Mouse (Mus musculus): ENCODE measurements around the gene Pheta1. TPM values are rescaled to one million over a fixed set of nuclear protein-coding genes. Genes with fewer than 3 reads are reported as not detected.
A peak's percentile ranks its signal among the peaks of the same experiment; 100 is the strongest.

Pheta1 gene
- total and polyA plus RNA-seq, 3 experiments = 8.1 to 8.8 TPM; not detected in 1

GRCm38 (mm10) chr5:121815067-121815466, 33.7 kb upstream of the Pheta1 start:
- Histone ChIP-seq H3K4me1 (ENCODE audit: control insufficient read depth in 1 of 2, insufficient read depth in 2 of 2, low read length in 2 of 2) (no peaks in the 10 kb centered on the region), H3K27me3 (ENCODE audit: control insufficient read depth in 1 of 2, insufficient read depth in 2 of 2, low read length in 2 of 2) (no peaks in the 10 kb centered on the region), H3K4me3 (ENCODE audit: control insufficient read depth in 1 of 2, insufficient read depth in 1 of 2, low read depth in 2 of 2, low read length in 2 of 2) (no peak overlapping the region), H3K9me3 (replicated peaks; ENCODE audit: insufficient read depth, low read length) (no peaks in the 10 kb centered on the region), H3K9ac (ENCODE audit: control insufficient read depth, low read depth, low read length, poor library complexity, severe bottlenecking) (no peak overlapping the region), H3K36me3 (ENCODE audit: control insufficient read depth in 1 of 2, insufficient read depth in 2 of 2, low read length in 2 of 2) (peaks cover 0 to 7% of the 10 kb centered on the region in 2 experiments; a peak in 1 of 4 replicates), H3K27ac (ENCODE audit: control insufficient read depth, low read depth, low read length) (no peak overlapping the region), H3K79me2 (ENCODE audit: control insufficient read depth, insufficient read depth, low read length, poor library complexity) (no peaks in the 10 kb centered on the region)
- DNase-seq (ENCODE audit: low read depth, low spot score) = peak; percentile 67
- TF ChIP-seq MAFK (IDR thresholded peaks at IDR 0.05; ENCODE audit: borderline replicate concordance, low read depth, low read length) = no peak
- TF ChIP-seq TBP (IDR thresholded peaks at IDR 0.05; ENCODE audit: low read depth, low read length) = no peak
- peak; percentile 27 to 71 (median 57) for TF ChIP-seq CTCF (IDR thresholded peaks at IDR 0.05 in 2 of 3, conservative IDR thresholded peaks at IDR 0.05 in 1 of 3; ENCODE audit: control insufficient read depth in 1 of 3, insufficient read depth in 1 of 3, low read depth in 2 of 3, low read length in 3 of 3, poor library complexity in 1 of 3, severe bottlenecking in 1 of 3)
- TF ChIP-seq SMC3 (IDR thresholded peaks at IDR 0.05; ENCODE audit: low read depth, low read length) = peak; percentile 52
- no peak for TF ChIP-seq MYC (IDR thresholded peaks at IDR 0.05; ENCODE audit: low read depth, low read length)
- TF ChIP-seq POLR2AphosphoS2 (IDR thresholded peaks at IDR 0.05; ENCODE audit: low read length) = no peak; the same call in 1 of the 2 replicates
- TF ChIP-seq ZC3H11A (IDR thresholded peaks at IDR 0.05; ENCODE audit: low read depth, low read length) = peak; percentile 17; the same call in 1 of the 2 replicates
- peak; percentile 48 for TF ChIP-seq RAD21 (IDR thresholded peaks at IDR 0.05; ENCODE audit: low read depth, low read length)
- no peak for TF ChIP-seq BHLHE40 (IDR thresholded peaks at IDR 0.05; ENCODE audit: borderline replicate concordance, low read depth, low read length)

GRCm38 (mm10) chr5:121815867-121816380, 32.9 kb upstream of the Pheta1 start:
- Histone ChIP-seq H3K27me3 (ENCODE audit: control insufficient read depth in 1 of 2, insufficient read depth in 2 of 2, low read length in 2 of 2) (no peaks in the 10 kb centered on the region), H3K79me2 (ENCODE audit: control insufficient read depth, insufficient read depth, low read length, poor library complexity) (no peaks in the 10 kb centered on the region), H3K9me3 (replicated peaks; ENCODE audit: insufficient read depth, low read length) (no peaks in the 10 kb centered on the region), H3K9ac (ENCODE audit: control insufficient read depth, low read depth, low read length, poor library complexity, severe bottlenecking) (no peak overlapping the region), H3K4me3 (ENCODE audit: control insufficient read depth in 1 of 2, insufficient read depth in 1 of 2, low read depth in 2 of 2, low read length in 2 of 2) (no peak overlapping the region), H3K27ac (ENCODE audit: control insufficient read depth, low read depth, low read length) (no peak overlapping the region), H3K4me1 (ENCODE audit: control insufficient read depth in 1 of 2, insufficient read depth in 2 of 2, low read length in 2 of 2) (no peaks in the 10 kb centered on the region), H3K36me3 (ENCODE audit: control insufficient read depth in 1 of 2, insufficient read depth in 2 of 2, low read length in 2 of 2) (peaks cover 0 to 9% of the 10 kb centered on the region in 2 experiments; a peak in 3 of 4 replicates)
- no peak for TF ChIP-seq EP300 (IDR thresholded peaks at IDR 0.05; ENCODE audit: low read depth in 1 of 2, low read length in 2 of 2)
- TF ChIP-seq ZMIZ1 (IDR thresholded peaks at IDR 0.05; ENCODE audit: low read depth, low read length) = peak; percentile 10; the same call in 1 of the 2 replicates
- no peak for DNase-seq (ENCODE audit: low read depth, low spot score)

DNA sequence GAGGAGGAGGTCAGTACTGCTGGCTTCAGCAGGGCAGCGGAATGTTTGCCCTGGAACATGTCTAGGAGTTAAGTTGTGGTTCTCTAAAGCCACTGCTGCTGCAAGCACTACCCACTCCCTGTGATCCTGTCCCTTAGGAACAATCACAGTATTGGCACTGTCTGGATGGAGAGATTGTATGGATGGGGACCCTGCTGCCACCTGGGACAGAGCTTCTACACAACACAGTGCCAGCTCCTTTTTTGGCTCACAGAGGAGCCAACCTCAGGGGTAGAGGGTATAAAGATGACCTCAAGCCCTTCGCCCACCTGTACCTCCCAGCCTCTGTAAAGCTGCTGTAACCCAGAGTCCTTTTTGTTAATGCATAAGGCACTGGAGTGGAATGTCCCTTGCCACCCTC, 32.2 kb upstream of the Pheta1 start:
- no peak overlapping the region for H3K9ac ChIP-seq (ENCODE audit: control insufficient read depth, low read depth, low read length, poor library complexity, severe bottlenecking)

More for the DNA sequence above, 32.2 kb upstream of the Pheta1 start:
- Histone ChIP-seq H3K4me1 (ENCODE audit: control insufficient read depth in 1 of 2, insufficient read depth in 2 of 2, low read length in 2 of 2) (no peaks in the 10 kb centered on the region), H3K36me3 (ENCODE audit: control insufficient read depth in 1 of 2, insufficient read depth in 2 of 2, low read length in 2 of 2) (peaks cover 0 to 10% of the 10 kb centered on the region in 2 experiments; a peak in 3 of 4 replicates), H3K27ac (ENCODE audit: control insufficient read depth, low read depth, low read length) (no peak overlapping the region), H3K4me3 (ENCODE audit: control insufficient read depth in 1 of 2, insufficient read depth in 1 of 2, low read depth in 2 of 2, low read length in 2 of 2) (no peak overlapping the region), H3K79me2 (ENCODE audit: control insufficient read depth, insufficient read depth, low read length, poor library complexity) (no peaks in the 10 kb centered on the region), H3K27me3 (ENCODE audit: control insufficient read depth in 1 of 2, insufficient read depth in 2 of 2, low read length in 2 of 2) (no peaks in the 10 kb centered on the region), H3K9me3 (replicated peaks; ENCODE audit: insufficient read depth, low read length) (no peaks in the 10 kb centered on the region)
- TF ChIP-seq POLR2A (IDR thresholded peaks at IDR 0.05; ENCODE audit: control insufficient read depth in 1 of 2, insufficient read depth in 1 of 2, low read depth in 1 of 2, low read length in 2 of 2, poor library complexity in 1 of 2) (peak in 1 of 2 experiments; percentile 42; a peak in 1 of 4 replicates), POLR2AphosphoS5 (IDR thresholded peaks at IDR 0.05; ENCODE audit: borderline replicate concordance, low read depth, low read length) (no peak), E2F4 (IDR thresholded peaks at IDR 0.05; ENCODE audit: borderline replicate concordance, low read depth, low read length) (no peak), ZKSCAN1 (IDR thresholded peaks at IDR 0.05; ENCODE audit: low read depth, low read length) (no peak), POLR2AphosphoS2 (IDR thresholded peaks at IDR 0.05; ENCODE audit: low read length) (peak; percentile 45; the same call in 1 of the 2 replicates)
- no peak for DNase-seq (ENCODE audit: low read depth, low spot score)
